Mouse (Mus musculus) lung, adult 2 months (tissue): ENCODE results near the gene Ncoa5.

Experiments
- CTCF ChIP-seq: fragments of 200-500 bp; IDR thresholded peaks from 2 replicates; pipeline ENCODE4 v1.5.1; 2011; ENCODE audit warnings: mild to moderate bottlenecking, low read length, control low read depth; ENCODE audit not compliant: insufficient read depth
- POLR2A ChIP-seq: fragments of 200-500 bp; IDR thresholded peaks from 2 replicates; pipeline ENCODE4 v1.6.1; 2011; ENCODE audit warnings: low read depth, mild to moderate bottlenecking, control low read depth, low read length, borderline replicate concordance; ENCODE audit errors: extremely low read depth

GRCm38 (mm10) chr2:165064489-165064888, 29.8 kb upstream of the Ncoa5 start:
- TF ChIP-seq POLR2A (no peak), CTCF (no peak)
